Mouse (Mus musculus) urinary bladder, postnatal 36 days (tissue): ENCODE data around the gene Gm21293.
"Not testable (repeated sequence)": the region's sequence is repeated elsewhere in the genome, so short reads cannot be mapped to it uniquely, and the experiment has no call there.

Experiments used
- DNase-seq, 2 experiments: peaks; one replicate each; pipeline ENCODE4 v3.0.0; 2022; ENCODE audit warnings: low spot score in 2 of 2, mixed read lengths in 1 of 2

Gm21293 gene

GRCm38 (mm10) chr10:104142687-104143086 is at the start of gene Gm21293:
Gm21293 (plus strand) TSS chr10:104142987.
- DNase-seq = not testable (repeated sequence)

DNA sequence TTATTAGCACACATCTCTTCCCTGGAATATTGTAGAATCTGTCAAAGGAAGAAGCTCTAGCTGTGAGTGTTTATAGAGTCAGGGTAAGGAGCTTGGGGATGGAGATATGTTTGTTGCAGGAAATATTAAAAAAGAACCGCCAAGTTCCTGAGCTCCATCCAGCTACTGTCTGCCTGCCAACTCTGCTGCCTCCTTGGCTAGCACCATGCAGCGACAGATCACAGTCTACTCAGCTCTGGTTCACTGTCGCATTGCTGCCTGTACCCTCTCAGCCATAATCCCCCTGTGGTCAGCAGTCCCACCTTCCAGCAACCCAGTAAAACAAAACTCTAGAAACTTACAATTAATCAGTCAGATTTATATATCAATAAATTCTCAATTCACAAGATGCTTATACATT is 32.7 kb upstream of the Gm21293 start:
- no peak for DNase-seq

- no peak for DNase-seq
Observed at GRCm38 (mm10) chr10:104118312-104118711, 24.5 kb upstream of the Gm21293 start.

- not testable (repeated sequence) for DNase-seq
Observed at GRCm38 (mm10) chr10:104151197-104151596, 8.4 kb downstream of the Gm21293 start, which contains the start of gene Gm6763. Gm6763 (plus strand) TSS chr10:104151497.

GRCm38 (mm10) chr10:104159706-104160105 is 16.9 kb downstream of the Gm21293 start, which contains the start of gene Gm8764:
Gm8764 (plus strand) TSS chr10:104160006.
- not testable (repeated sequence) for DNase-seq

GRCm38 (mm10) chr10:104168215-104168614 is 25.4 kb downstream of the Gm21293 start, which contains the start of gene Gm21304:
Gm21304 (plus strand) TSS chr10:104168515.
- DNase-seq = not testable (repeated sequence)

DNA sequence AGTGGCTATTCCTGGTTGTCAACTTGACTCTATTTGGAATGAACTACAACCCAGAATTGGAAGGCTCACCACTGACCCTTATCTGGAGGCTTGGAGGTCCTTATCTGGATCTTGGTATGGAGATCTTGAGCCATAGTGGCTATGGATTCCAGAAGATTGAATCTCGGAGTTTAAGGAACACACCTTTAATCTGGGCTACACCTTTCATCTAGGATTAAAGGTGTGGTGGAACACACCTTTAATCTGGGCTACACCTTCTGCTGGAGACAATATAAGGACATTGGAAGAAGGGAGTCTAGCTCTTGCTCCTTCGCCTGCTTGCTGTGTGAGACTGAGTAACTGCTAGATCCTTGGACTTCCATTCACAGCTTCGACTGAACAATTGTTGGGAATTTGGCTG is 33.9 kb downstream of the Gm21293 start, which contains the start of gene Gm21312:
Gm21312 (plus strand) TSS at position 301 of the 400 bp plus-strand sequence.
- not testable (repeated sequence) for DNase-seq

DNA sequence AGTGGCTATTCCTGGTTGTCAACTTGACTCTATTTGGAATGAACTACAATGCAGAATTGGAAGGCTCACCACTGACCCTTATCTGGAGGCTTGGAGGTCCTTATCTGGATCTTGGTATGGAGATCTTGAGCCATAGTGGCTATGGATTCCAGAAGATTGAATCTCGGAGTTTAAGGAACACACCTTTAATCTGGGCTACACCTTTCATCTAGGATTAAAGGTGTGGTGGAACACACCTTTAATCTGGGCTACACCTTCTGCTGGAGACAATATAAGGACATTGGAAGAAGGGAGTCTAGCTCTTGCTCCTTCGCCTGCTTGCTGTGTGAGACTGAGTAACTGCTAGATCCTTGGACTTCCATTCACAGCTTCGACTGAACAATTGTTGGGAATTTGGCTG is 42.4 kb downstream of the Gm21293 start, which contains the start of gene Gm20765:
Gm20765 (plus strand) TSS at position 301 of the 400 bp plus-strand sequence.
- DNase-seq = not testable (repeated sequence)

DNA sequence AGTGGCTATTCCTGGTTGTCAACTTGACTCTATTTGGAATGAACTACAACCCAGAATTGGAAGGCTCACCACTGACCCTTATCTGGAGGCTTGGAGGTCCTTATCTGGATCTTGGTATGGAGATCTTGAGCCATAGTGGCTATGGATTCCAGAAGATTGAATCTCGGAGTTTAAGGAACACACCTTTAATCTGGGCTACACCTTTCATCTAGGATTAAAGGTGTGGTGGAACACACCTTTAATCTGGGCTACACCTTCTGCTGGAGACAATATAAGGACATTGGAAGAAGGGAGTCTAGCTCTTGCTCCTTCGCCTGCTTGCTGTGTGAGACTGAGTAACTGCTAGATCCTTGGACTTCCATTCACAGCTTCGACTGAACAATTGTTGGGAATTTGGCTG is 51.0 kb downstream of the Gm21293 start, which contains the start of gene Gm4340:
Gm4340 (plus strand) TSS at position 301 of the 400 bp plus-strand sequence.
- not testable (repeated sequence) for DNase-seq
